9 mouse cellular contexts compared by ENCODE assay signal in genomic region chr1:155215066-155215764, GRCm38 (mm10). TPM values are rescaled to one million over a fixed set of nuclear protein-coding genes. Genes with fewer than 3 reads are reported as not detected.
A peak's percentile ranks its signal among the peaks of the same experiment; 100 is the strongest.
DNase-seq lines count a peak whose midpoint lies in the region; ATAC-seq and TF ChIP-seq lines count a peak whose summit lies in the region.
"Had no signal": no experiment of that assay in that cellular context is flagged by ENCODE, and none has a peak within 500 bp of the region (broad histone marks: within the 10 kb centered on the region; RNA-seq: fewer than 3 reads in every experiment).

No protein-coding gene starts in this region.

- no peak overlapping the region for H3K9ac ChIP-seq in liver, embryonic 14.5 days (replicated peaks)

- H3K4me1 ChIP-seq in liver, embryonic 14.5 days (replicated peaks; ENCODE audit: control insufficient read depth in 2 of 2, insufficient read depth in 2 of 2, low read length in 1 of 2) = no peaks in the 10 kb centered on the region

- peak; percentile 34 for DNase-seq in cerebellum, adult 9-11 months
- no peak for DNase-seq in cerebellum, adult 8-10 months
- DNase-seq in liver, embryonic 14.5 days (ENCODE audit: low read depth in 3 of 3, low spot score in 3 of 3) = no peak
- DNase-seq in liver = no peak
- peak; percentile 82 for DNase-seq in fibroblast of lung, adult 2 months (ENCODE audit: low read depth)
- DNase-seq in left cerebral cortex, postnatal 4 days = peak; percentile 57
- DNase-seq in spleen, adult 12 weeks (ENCODE audit: low spot score) = no peak

- no peak for TF ChIP-seq EP300 in liver, embryonic 14.5 days (IDR thresholded peaks at IDR 0.05; ENCODE audit: low read depth)

- TF ChIP-seq CTCF in liver, embryonic 14.5 days (IDR thresholded peaks at IDR 0.05; ENCODE audit: low read depth) = 0 out of 2 replicates have a peak, but pooled peaks have one; percentile 28

- H3K9me3 ChIP-seq in liver, embryonic 14.5 days (ENCODE audit: control insufficient read depth, low read length) = no peaks in the 10 kb centered on the region
- H3K9me3 ChIP-seq: megakaryocyte, embryonic 14.5 days had no signal

- H3K27me3 ChIP-seq in liver, embryonic 14.5 days (ENCODE audit: control insufficient read depth, insufficient read depth, low read length) = no peaks in the 10 kb centered on the region

- intact Hi-C loops in left cerebral cortex, postnatal 4 days (cut with DNase I) = loop anchor here (5.0 kb wide), 1 partner anchor 188 kb away; no protein-coding TSS in a partner anchor

- H3K36me3 ChIP-seq in liver, embryonic 14.5 days (replicated peaks; ENCODE audit: control insufficient read depth, insufficient read depth, low read depth) = no peaks in the 10 kb centered on the region

- no peak overlapping the region for H3K4me3 ChIP-seq in liver, embryonic 14.5 days (ENCODE audit: insufficient read depth in 1 of 2, low read depth in 2 of 2, low read length in 2 of 2)
- H3K4me3 ChIP-seq: megakaryocyte, embryonic 14.5 days had no signal

- H3K4me2 ChIP-seq in liver, embryonic 14.5 days (ENCODE audit: low read depth) = no peak overlapping the region

- 35% methylated on average over 9 of the region's 9 CpGs for WGBS in liver, embryonic 14.5 days (ENCODE audit: insufficient replicate concordance)

- no peak overlapping the region for H3K27ac ChIP-seq in liver, embryonic 14.5 days

- ATAC-seq in liver, embryonic 14.5 days (ENCODE audit: insufficient read depth) = no peak
- ATAC-seq in erythroblast, adult 5-6 weeks (replicated peaks; ENCODE audit: low FRiP score, poor library complexity, severe bottlenecking) = no peak

RNA-seq across cellular contexts. Expression of gene BC034090, which starts 29.0 kb away (rescaled TPM):
- polyA plus RNA-seq in liver, embryonic 14.5 days (2012; rRNA removed) = 0.32 TPM in 2 replicates
- polyA plus RNA-seq in liver, embryonic 14.5 days (2014; fragmentation: Nextera tagmentation; extraction: Ambion mirVana) = 0.06 TPM in 1 of 2 replicates, not detected in the other
- 1 to 10 TPM; 3.3 to 7.7 TPM for total RNA-seq in left cerebral cortex, postnatal 4 days (2021)
- total RNA-seq in erythroblast, adult 5-6 weeks (2015; ENCODE audit: low replicate concordance) = not detected in 2 replicates
- total RNA-seq in erythroblast, adult 5-6 weeks (2017; ENCODE audit: low replicate concordance) = not detected in 2 replicates

RNA-seq across cellular contexts. Expression of gene Stx6, which starts 56.7 kb away (rescaled TPM):
- polyA plus RNA-seq in liver, embryonic 14.5 days (2012; rRNA removed) = 2.8 and 5.8 TPM in 2 replicates
- polyA plus RNA-seq in liver, embryonic 14.5 days (2014; fragmentation: Nextera tagmentation; extraction: Ambion mirVana) = 8.9 and 9.4 TPM in 2 replicates
- total RNA-seq in left cerebral cortex, postnatal 4 days (2021) = 100 to 1,000 TPM in 1 of 2 experiments, 10 to 100 TPM in 1; 99.3 to 102 TPM
- total RNA-seq in erythroblast, adult 5-6 weeks (2015; ENCODE audit: low replicate concordance) = 2.3 and 3.8 TPM in 2 replicates
- 4.9 and 7.4 TPM in 2 replicates for total RNA-seq in erythroblast, adult 5-6 weeks (2017; ENCODE audit: low replicate concordance)

Comparison
In these comparisons a context has a peak if more than half of its experiments do, and no peak if none do; other contexts are left out.
1. DNase-seq: peak in cerebellum, adult 9-11 months (single experiment), fibroblast of lung, adult 2 months (single experiment) and left cerebral cortex, postnatal 4 days (single experiment); none in cerebellum, adult 8-10 months (single experiment), liver, embryonic 14.5 days (0 of 3), liver (single experiment) and spleen, adult 12 weeks (single experiment).
2. RNA of gene BC034090, which starts 29.0 kb away (total RNA-seq): 3.3 to 7.7 TPM in left cerebral cortex, postnatal 4 days; not detected in erythroblast, adult 5-6 weeks; every median in the first group is over 4 times any median in the second.
3. RNA of gene Stx6, which starts 56.7 kb away (total RNA-seq): 99.3 to 102 TPM in left cerebral cortex, postnatal 4 days; 2.3 to 7.4 TPM in erythroblast, adult 5-6 weeks; every median in the first group is over 10 times any median in the second.